ENCODE assay signal across 10 mouse cellular contexts in genomic region chr5:101967832-101968152, GRCm38 (mm10).
A peak's percentile ranks its signal among the peaks of the same experiment; 100 is the strongest.
DNase-seq lines count a peak whose midpoint lies in the region; ATAC-seq and TF ChIP-seq lines count a peak whose summit lies in the region.
"Had no signal": no experiment of that assay in that cellular context is flagged by ENCODE, and none has a peak within 500 bp of the region (broad histone marks: within the 10 kb centered on the region; RNA-seq: fewer than 3 reads in every experiment).

No protein-coding gene starts in this region.

- DNase-seq in forebrain, embryonic 11.5 days (ENCODE audit: low spot score) = no peak
- DNase-seq in lung, postnatal 0 days (ENCODE audit: low spot score) = no peak
- no peak for DNase-seq in lung, postnatal 36 days
- DNase-seq in B cell, adult 2 months = no peak
- no peak for DNase-seq in left cerebral cortex, adult 18-20 months (ENCODE audit: low spot score in 2 of 2)

- no peak overlapping the region for H3K4me3 ChIP-seq in forebrain, embryonic 15.5 days
- no peak overlapping the region for H3K4me3 ChIP-seq in forebrain, embryonic 11.5 days (ENCODE audit: low read depth, low read length)
- no peak overlapping the region for H3K4me3 ChIP-seq in lung, postnatal 0 days (ENCODE audit: low read depth, low read length)
- H3K4me3 ChIP-seq in limb, embryonic 15.5 days = no peak overlapping the region
- H3K4me3 ChIP-seq in stomach, embryonic 15.5 days (replicated peaks) = no peak overlapping the region

- no peak overlapping the region for H3K4me2 ChIP-seq in forebrain, embryonic 15.5 days (replicated peaks)
- H3K4me2 ChIP-seq in forebrain, embryonic 11.5 days (ENCODE audit: low read depth, low read length, severe bottlenecking) = no peak overlapping the region
- peak overlapping the region; percentile 40 for H3K4me2 ChIP-seq in lung, postnatal 0 days (replicated peaks; ENCODE audit: low read depth, low read length)
- no peak overlapping the region for H3K4me2 ChIP-seq in limb, embryonic 15.5 days
- H3K4me2 ChIP-seq in stomach, embryonic 15.5 days = no peak overlapping the region

- no peak for ATAC-seq in forebrain, embryonic 15.5 days (replicated peaks)
- no peak for ATAC-seq in forebrain, embryonic 11.5 days (replicated peaks; ENCODE audit: low FRiP score)
- no peak for ATAC-seq in lung, postnatal 0 days
- ATAC-seq in limb, embryonic 15.5 days (ENCODE audit: insufficient number of reproducible peaks, low FRiP score, low TSS enrichment, low read depth) = no peak
- no peak for ATAC-seq in stomach, embryonic 15.5 days (ENCODE audit: insufficient read depth, low FRiP score, low read depth)
- ATAC-seq: activated CD4-positive, CD25-positive, alpha-beta regulatory T cell, adult 4 months; inflammation-experienced regulatory T-cells, adult 6 months had no signal

- H3K27me3 ChIP-seq in forebrain, embryonic 15.5 days = no peaks in the 10 kb centered on the region
- no peaks in the 10 kb centered on the region for H3K27me3 ChIP-seq in forebrain, embryonic 11.5 days (ENCODE audit: control insufficient read depth, insufficient read depth, low read length)
- no peaks in the 10 kb centered on the region for H3K27me3 ChIP-seq in lung, postnatal 0 days (replicated peaks; ENCODE audit: insufficient read depth, low read length)
- no peaks in the 10 kb centered on the region for H3K27me3 ChIP-seq in limb, embryonic 15.5 days
- no peaks in the 10 kb centered on the region for H3K27me3 ChIP-seq in stomach, embryonic 15.5 days (replicated peaks)

- no peak for TF ChIP-seq EP300 in lung, postnatal 0 days (IDR thresholded peaks at IDR 0.05)

- no peak for TF ChIP-seq CTCF in lung, postnatal 0 days (IDR thresholded peaks at IDR 0.05)

- H3K9ac ChIP-seq in forebrain, embryonic 15.5 days (replicated peaks) = no peak overlapping the region
- H3K9ac ChIP-seq in forebrain, embryonic 11.5 days (ENCODE audit: low read length) = no peak overlapping the region
- no peak overlapping the region for H3K9ac ChIP-seq in lung, postnatal 0 days (replicated peaks; ENCODE audit: low read depth)
- no peak overlapping the region for H3K9ac ChIP-seq in limb, embryonic 15.5 days
- H3K9ac ChIP-seq in stomach, embryonic 15.5 days = no peak overlapping the region

- peak overlapping the region; percentile 58 for H3K27ac ChIP-seq in forebrain, embryonic 15.5 days (replicated peaks)
- H3K27ac ChIP-seq in forebrain, embryonic 11.5 days (ENCODE audit: low read depth, low read length) = no peak overlapping the region
- H3K27ac ChIP-seq in lung, postnatal 0 days (ENCODE audit: low read length) = peak overlapping the region; percentile 86
- peak overlapping the region; percentile 72; the same call in 1 of the 2 replicates for H3K27ac ChIP-seq in limb, embryonic 15.5 days
- H3K27ac ChIP-seq in stomach, embryonic 15.5 days = peak overlapping the region; percentile 59

- H3K36me3 ChIP-seq in forebrain, embryonic 15.5 days = no peaks in the 10 kb centered on the region; the same call in 1 of the 2 replicates
- no peaks in the 10 kb centered on the region for H3K36me3 ChIP-seq in forebrain, embryonic 11.5 days (ENCODE audit: control insufficient read depth, insufficient read depth, low read length)
- H3K36me3 ChIP-seq in lung, postnatal 0 days (ENCODE audit: insufficient read depth, low read length) = no peaks in the 10 kb centered on the region
- H3K36me3 ChIP-seq in limb, embryonic 15.5 days = peaks cover 6% of the 10 kb centered on the region; the same call in 1 of the 2 replicates
- H3K36me3 ChIP-seq in stomach, embryonic 15.5 days = no peaks in the 10 kb centered on the region

- peaks cover 18% of the 10 kb centered on the region for H3K4me1 ChIP-seq in forebrain, embryonic 15.5 days
- H3K4me1 ChIP-seq in forebrain, embryonic 11.5 days (replicated peaks; ENCODE audit: control insufficient read depth, insufficient read depth, low read length) = no peaks in the 10 kb centered on the region
- H3K4me1 ChIP-seq in lung, postnatal 0 days (ENCODE audit: insufficient read depth, low read depth, low read length) = peaks cover 11% of the 10 kb centered on the region; the same call in 1 of the 2 replicates
- peaks cover 9% of the 10 kb centered on the region; the same call in 1 of the 2 replicates for H3K4me1 ChIP-seq in limb, embryonic 15.5 days
- no peaks in the 10 kb centered on the region for H3K4me1 ChIP-seq in stomach, embryonic 15.5 days

- H3K9me3 ChIP-seq in forebrain, embryonic 15.5 days = no peaks in the 10 kb centered on the region
- no peaks in the 10 kb centered on the region for H3K9me3 ChIP-seq in forebrain, embryonic 11.5 days (ENCODE audit: control insufficient read depth, low read length)
- H3K9me3 ChIP-seq in lung, postnatal 0 days (ENCODE audit: low read length) = no peaks in the 10 kb centered on the region
- no peaks in the 10 kb centered on the region for H3K9me3 ChIP-seq in limb, embryonic 15.5 days
- H3K9me3 ChIP-seq in stomach, embryonic 15.5 days = no peaks in the 10 kb centered on the region

- WGBS in forebrain, embryonic 15.5 days = 93% methylated on average over 2 of the region's 2 CpGs
- WGBS in forebrain, embryonic 11.5 days = 79% methylated on average over 2 of the region's 2 CpGs
- WGBS in lung, postnatal 0 days = 45% methylated on average over 2 of the region's 2 CpGs
- WGBS in limb, embryonic 15.5 days = 48% methylated on average over 2 of the region's 2 CpGs
- 54% methylated on average over 2 of the region's 2 CpGs for WGBS in stomach, embryonic 15.5 days
